Mouse (Mus musculus) intestine, postnatal 0 days (tissue): ENCODE data around the gene 2900011O08Rik. TPM values are rescaled to one million over a fixed set of nuclear protein-coding genes. Genes with fewer than 3 reads are reported as not detected.
"Not testable (repeated sequence)": the region's sequence is repeated elsewhere in the genome, so short reads cannot be mapped to it uniquely, and the experiment has no call there.

Source experiments
- ATAC-seq: fragments of 200-750 bp; cut with Nextera tagmentation; 2 replicates; pipeline ENCODE4 v1.8.0; 2017; ENCODE audit warnings: mild to moderate bottlenecking, moderate TSS enrichment, moderate library complexity
- H3K27ac ChIP-seq: fragments of 300-500 bp; sonication (generic); 2 replicates; pipeline ENCODE4 v1.5.1; 2014; ENCODE audit warnings: mild to moderate bottlenecking, low read depth, low read length, moderate library complexity
- H3K27me3 ChIP-seq: fragments of 300-500 bp; sonication (generic); replicated peaks from 2 replicates; pipeline ENCODE4 v1.6.1; 2014; ENCODE audit warnings: low read length, mixed read lengths; ENCODE audit not compliant: control insufficient read depth, insufficient read depth
- H3K36me3 ChIP-seq: fragments of 300-500 bp; sonication (generic); 2 replicates; pipeline ENCODE4 v1.6.1; 2014; ENCODE audit warnings: mild to moderate bottlenecking, moderate library complexity; ENCODE audit not compliant: control insufficient read depth, insufficient read depth
- H3K4me1 ChIP-seq: fragments of 300-500 bp; sonication (generic); replicated peaks from 2 replicates; pipeline ENCODE4 v1.6.1; 2014; ENCODE audit warnings: antibody characterized with exemption, low read length, mixed read lengths; ENCODE audit not compliant: control insufficient read depth, insufficient read depth
- H3K4me2 ChIP-seq: fragments of 300-500 bp; sonication (generic); replicated peaks from 2 replicates; pipeline ENCODE4 v1.6.1; 2014; ENCODE audit warnings: low read depth, mild to moderate bottlenecking, moderate library complexity
- H3K4me3 ChIP-seq: fragments of 300-500 bp; sonication (generic); 2 replicates; pipeline ENCODE4 v1.5.1; 2014; ENCODE audit warnings: low read depth, low read length
- H3K9ac ChIP-seq: fragments of 300-500 bp; sonication (generic); 2 replicates; pipeline ENCODE4 v1.6.1; 2014; ENCODE audit warnings: mild to moderate bottlenecking, low read depth, low read length
- H3K9me3 ChIP-seq: fragments of 300-500 bp; sonication (generic); 2 replicates; pipeline ENCODE4 v1.6.1; 2016; ENCODE audit warnings: mixed run types; ENCODE audit not compliant: control insufficient read depth
- CTCF ChIP-seq: sonication (generic); IDR thresholded peaks from 2 replicates; pipeline ENCODE4 v1.5.1; 2016; ENCODE audit warnings: low read depth, mild to moderate bottlenecking, control low read depth, antibody characterized with exemption, moderate library complexity
- WGBS: fragments of 180-500 bp; shearing (Covaris S2); extraction: QIAGEN DNeasy Blood & Tissue Kit; methylation state at CpG from one replicate; pipeline ENCODE4 v1.1.7; 2014; 5-methylcytosine and 5-hydroxymethylcytosine counted together
- polyA plus RNA-seq: library from polyadenylated mRNA; unstranded; fragments of >200 nt; fragmentation: Nextera tagmentation; extraction: Ambion mirVana; gene quantifications from 2 replicates; pipeline ENCODE4 v1.2.1, GENCODE M21; 2015

2900011O08Rik gene
- polyA plus RNA-seq, 1 experiment from 2014 or later, result 2.0 TPM

DNA sequence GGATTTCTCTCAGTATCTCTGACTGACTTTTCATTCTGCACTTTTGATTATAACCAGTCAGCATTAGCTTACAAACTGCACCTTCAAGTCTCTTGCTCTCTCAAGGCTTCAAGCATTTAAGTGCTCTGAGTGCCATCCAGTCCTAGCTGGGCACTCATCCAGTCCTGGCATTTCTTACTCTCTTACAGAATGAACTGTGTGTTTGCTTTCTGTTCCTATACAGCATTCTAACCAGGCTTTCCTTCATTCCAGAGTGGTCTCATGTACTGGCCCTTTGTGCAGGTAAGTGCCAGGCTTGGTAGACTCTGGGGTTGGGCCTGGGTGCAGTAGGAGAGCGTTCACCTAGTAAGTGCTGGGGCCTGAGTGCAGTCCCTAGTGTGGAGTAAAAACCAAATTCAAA is 40.1 kb upstream of the 2900011O08Rik start:
- 97% methylated on average over 1 of the region's 1 CpGs for WGBS
- TF ChIP-seq CTCF, result no peak
- ATAC-seq, result no peak
- H3K27me3 ChIP-seq, result no peaks in the 10 kb centered on the region
- no peak overlapping the region for H3K27ac ChIP-seq
- H3K4me2 ChIP-seq, result no peak overlapping the region
- no peaks in the 10 kb centered on the region for H3K36me3 ChIP-seq
- no peaks in the 10 kb centered on the region for H3K4me1 ChIP-seq
- no peaks in the 10 kb centered on the region for H3K9me3 ChIP-seq
- H3K9ac ChIP-seq, result no peak overlapping the region
- H3K4me3 ChIP-seq, result no peak overlapping the region

DNA sequence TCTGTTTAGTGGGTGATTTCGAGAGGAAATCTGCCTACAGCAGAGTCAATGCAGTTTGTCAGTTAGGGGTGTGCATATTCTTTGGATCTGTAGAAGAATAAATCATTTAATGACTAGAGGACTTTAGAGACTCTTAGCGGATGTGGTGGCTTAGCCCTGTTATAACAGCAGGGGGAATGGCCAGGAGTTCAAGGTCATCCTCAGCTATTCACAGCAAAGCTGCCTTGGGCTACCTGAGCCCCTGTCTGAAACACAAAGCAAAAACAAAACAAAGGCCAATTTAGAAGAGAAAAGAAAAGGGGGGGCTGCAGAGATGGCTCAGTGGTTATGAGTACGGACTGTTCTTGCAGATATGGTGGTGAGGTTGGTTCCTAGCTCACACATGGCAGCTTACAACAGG is 35.2 kb upstream of the 2900011O08Rik start:
- H3K27me3 ChIP-seq, result no peaks in the 10 kb centered on the region
- H3K4me1 ChIP-seq, result no peaks in the 10 kb centered on the region
- no peak for ATAC-seq
- no peak overlapping the region for H3K9ac ChIP-seq
- H3K4me3 ChIP-seq, result no peak overlapping the region
- H3K4me2 ChIP-seq, result no peak overlapping the region
- H3K9me3 ChIP-seq, result no peaks in the 10 kb centered on the region
- H3K36me3 ChIP-seq, result no peaks in the 10 kb centered on the region
- TF ChIP-seq CTCF, result no peak
- WGBS, result 73% methylated on average over 3 of the region's 3 CpGs
- H3K27ac ChIP-seq, result no peak overlapping the region

DNA sequence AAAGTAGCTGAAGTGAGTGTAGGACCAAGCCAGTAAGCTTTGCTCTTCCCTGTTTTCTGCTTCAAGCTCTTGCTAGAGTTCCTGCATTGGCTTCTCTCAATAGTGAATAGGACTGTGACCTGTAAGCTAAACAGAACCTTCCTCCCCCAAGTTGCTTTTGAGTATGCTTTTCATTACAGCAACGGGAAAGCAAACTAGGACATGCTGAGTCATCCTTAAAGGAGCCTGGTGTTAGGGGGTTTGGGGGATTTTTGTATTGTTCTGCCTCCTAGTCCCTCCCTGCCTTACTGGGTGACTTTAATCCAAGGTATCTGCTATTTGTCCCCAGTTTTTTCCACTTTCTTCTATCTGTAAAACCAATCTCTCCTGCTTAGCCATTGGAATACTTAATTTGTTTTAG is 24.4 kb upstream of the 2900011O08Rik start:
- Histone ChIP-seq H3K4me3 (no peak overlapping the region), H3K36me3 (no peaks in the 10 kb centered on the region), H3K9me3 (no peaks in the 10 kb centered on the region), H3K4me1 (no peaks in the 10 kb centered on the region), H3K4me2 (no peak overlapping the region), H3K27me3 (no peaks in the 10 kb centered on the region), H3K27ac (no peak overlapping the region), H3K9ac (no peak overlapping the region)
- WGBS, result 21% methylated on average over 1 of the region's 1 CpGs
- no peak for TF ChIP-seq CTCF
- no peak for ATAC-seq

DNA sequence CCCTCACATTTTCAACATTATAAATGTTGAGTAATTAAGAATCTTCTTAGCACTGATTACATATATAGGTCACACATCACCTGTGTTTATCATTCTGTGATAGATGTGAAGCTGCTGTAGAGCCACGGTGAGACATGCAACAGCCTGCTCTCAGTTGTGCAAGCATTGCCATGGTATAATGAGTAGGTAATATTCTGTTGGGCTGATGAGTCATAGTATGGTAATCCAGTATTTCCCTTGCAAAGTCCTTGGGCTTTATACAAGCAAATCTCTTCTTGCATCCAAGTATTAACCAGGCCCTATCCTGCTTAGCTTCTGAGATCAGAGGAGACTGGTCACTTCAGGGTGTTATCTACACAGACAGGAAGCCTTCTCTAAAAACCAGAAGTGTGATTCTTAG is 17.3 kb upstream of the 2900011O08Rik start:
- no peaks in the 10 kb centered on the region for H3K9me3 ChIP-seq
- no peak for ATAC-seq
- no peaks in the 10 kb centered on the region for H3K36me3 ChIP-seq
- H3K4me3 ChIP-seq, result no peak overlapping the region
- TF ChIP-seq CTCF, result no peak
- 62% methylated on average over 1 of the region's 1 CpGs for WGBS
- H3K4me1 ChIP-seq, result no peaks in the 10 kb centered on the region
- H3K27ac ChIP-seq, result no peak overlapping the region
- no peaks in the 10 kb centered on the region for H3K27me3 ChIP-seq
- no peak overlapping the region for H3K4me2 ChIP-seq
- H3K9ac ChIP-seq, result no peak overlapping the region

DNA sequence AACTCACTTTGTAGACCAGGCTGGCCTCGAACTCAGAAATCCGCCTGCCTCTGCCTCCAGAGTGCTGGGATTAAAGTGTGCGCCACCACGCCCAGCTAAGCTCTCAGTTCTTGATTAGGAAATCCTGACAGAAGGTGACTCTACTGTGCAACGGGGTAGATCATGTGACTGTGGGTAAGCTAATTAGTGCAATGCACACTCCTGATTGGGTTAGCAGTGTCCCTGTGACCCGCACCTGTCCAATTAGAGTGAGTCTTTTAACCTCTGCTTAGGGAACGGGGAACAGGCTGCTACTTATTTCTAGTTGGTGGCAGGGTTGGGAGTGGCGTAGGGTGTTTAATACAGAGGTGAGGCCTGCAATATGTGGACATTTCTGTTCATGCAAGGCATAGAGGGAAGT is 14.4 kb upstream of the 2900011O08Rik start:
- Histone ChIP-seq H3K27ac (no peak overlapping the region), H3K4me1 (no peaks in the 10 kb centered on the region), H3K36me3 (no peaks in the 10 kb centered on the region), H3K4me3 (no peak overlapping the region), H3K27me3 (no peaks in the 10 kb centered on the region), H3K4me2 (no peak overlapping the region), H3K9ac (no peak overlapping the region), H3K9me3 (no peaks in the 10 kb centered on the region)
- no peak for ATAC-seq
- WGBS, result 88% methylated on average over 8 of the region's 8 CpGs
- TF ChIP-seq CTCF, result no peak

DNA sequence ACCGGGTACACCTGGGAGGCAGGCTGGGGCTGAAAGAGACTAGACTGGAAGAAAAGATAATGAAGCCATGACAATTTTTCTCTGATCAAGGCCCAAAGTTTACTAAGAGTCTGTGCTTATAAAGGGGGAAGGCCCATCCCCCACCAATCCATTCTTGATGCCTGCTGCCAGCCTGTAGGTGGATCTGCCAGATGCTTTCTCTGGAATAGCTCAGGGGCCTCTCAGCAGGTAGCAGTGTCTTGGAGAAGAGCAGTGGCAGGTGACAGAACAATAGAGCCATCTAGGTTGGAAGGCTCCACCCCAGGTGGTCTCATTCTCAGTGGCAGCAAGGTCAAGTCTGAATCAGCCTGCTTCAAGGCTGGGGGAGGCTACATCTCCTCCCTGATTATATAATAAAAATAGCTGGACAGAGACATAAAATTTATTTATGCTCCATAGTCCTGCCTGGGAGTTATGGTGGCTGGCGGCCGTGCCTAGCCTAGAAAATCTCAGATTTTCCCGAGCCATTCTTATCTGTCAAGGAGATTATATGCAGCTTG is 10.0 kb upstream of the 2900011O08Rik start:
- not testable (repeated sequence) for H3K36me3 ChIP-seq, H3K4me2 ChIP-seq, H3K27me3 ChIP-seq, ATAC-seq, H3K4me3 ChIP-seq, H3K9ac ChIP-seq, H3K4me1 ChIP-seq, H3K27ac ChIP-seq, H3K9me3 ChIP-seq
- WGBS, result 87% methylated on average over 4 of the region's 4 CpGs

DNA sequence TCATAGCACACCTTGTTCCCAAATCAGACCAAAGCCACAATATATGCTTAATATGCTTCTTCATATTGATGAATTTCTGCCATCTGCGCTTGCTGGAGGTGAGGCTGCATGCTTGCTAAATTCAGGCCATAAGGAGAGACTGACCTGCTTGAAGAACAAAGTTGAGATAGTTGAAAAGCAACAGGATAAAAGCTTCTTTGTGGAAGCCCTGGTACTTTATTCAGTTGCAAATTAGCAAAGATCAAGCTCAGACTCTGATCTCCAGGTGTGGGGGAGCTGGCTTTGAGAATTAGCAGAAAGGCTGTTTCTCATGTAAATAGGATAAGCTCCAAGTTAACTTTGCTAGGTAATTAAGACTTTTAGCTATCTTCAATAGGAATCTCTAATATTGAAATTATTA is 9.4 kb upstream of the 2900011O08Rik start:
- H3K4me3 ChIP-seq, H3K27ac ChIP-seq, H3K36me3 ChIP-seq, ATAC-seq, H3K4me2 ChIP-seq, H3K27me3 ChIP-seq, H3K9ac ChIP-seq, H3K4me1 ChIP-seq, H3K9me3 ChIP-seq: not testable (repeated sequence)
- WGBS, result 50% methylated on average over 1 of the region's 1 CpGs

DNA sequence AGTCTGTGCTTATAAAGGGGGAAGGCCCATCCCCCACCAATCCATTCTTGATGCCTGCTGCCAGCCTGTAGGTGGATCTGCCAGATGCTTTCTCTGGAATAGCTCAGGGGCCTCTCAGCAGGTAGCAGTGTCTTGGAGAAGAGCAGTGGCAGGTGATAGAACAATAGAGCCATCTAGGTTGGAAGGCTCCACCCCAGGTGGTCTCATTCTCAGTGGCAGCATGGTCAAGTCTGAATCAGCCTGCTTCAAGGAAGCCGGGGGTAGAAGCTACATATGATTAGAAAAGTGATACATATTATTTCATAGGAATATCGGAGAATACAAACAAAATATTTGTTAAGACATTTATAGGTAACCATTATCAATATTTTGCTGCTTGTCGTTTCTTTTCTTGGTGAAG is 4.7 kb upstream of the 2900011O08Rik start:
- H3K4me2 ChIP-seq, ATAC-seq, H3K4me3 ChIP-seq, H3K36me3 ChIP-seq, H3K27ac ChIP-seq, H3K27me3 ChIP-seq, H3K9me3 ChIP-seq, H3K4me1 ChIP-seq, H3K9ac ChIP-seq: not testable (repeated sequence)
- WGBS, result 80% methylated on average over 3 of the region's 3 CpGs
